14 mouse cellular contexts compared by ENCODE assay signal in genomic region chr3:24784108-24784507, GRCm38 (mm10).
"Had no signal": no experiment of that assay in that cellular context is flagged by ENCODE, and none has a peak within 500 bp of the region (broad histone marks: within the 10 kb centered on the region; RNA-seq: fewer than 3 reads in every experiment).

No protein-coding gene starts in this region.

- H3K9ac ChIP-seq: limb, embryonic 15.5 days; liver, embryonic 15.5 days; lung, embryonic 14.5 days; neural tube, embryonic 15.5 days had no signal

- H3K4me1 ChIP-seq: liver, embryonic 15.5 days; neural tube, embryonic 15.5 days had no signal

- DNase-seq: layer of hippocampus, adult 9-11 months; layer of hippocampus, postnatal 36 days; midbrain, embryonic 14.5 days; right cerebral cortex, adult 18-20 months; right cerebral cortex, postnatal 25 days; thymus, adult 18-20 months; thymus, postnatal 25 days had no signal

- H3K9me3 ChIP-seq: limb, embryonic 15.5 days; liver, embryonic 15.5 days; midbrain, embryonic 10.5 days; neural tube, embryonic 15.5 days had no signal

- H3K36me3 ChIP-seq: limb, embryonic 15.5 days; liver, embryonic 15.5 days; midbrain, embryonic 10.5 days; neural tube, embryonic 15.5 days had no signal

- H3K4me2 ChIP-seq: neural tube, embryonic 15.5 days had no signal

- H3K27ac ChIP-seq: hindbrain, postnatal 0 days; limb, embryonic 15.5 days; midbrain, embryonic 10.5 days; neural tube, embryonic 15.5 days had no signal

- ATAC-seq: hindbrain, postnatal 0 days had no signal

- H3K4me3 ChIP-seq: limb, embryonic 15.5 days; midbrain, embryonic 10.5 days; myocyte; neural tube, embryonic 15.5 days had no signal

- H3K27me3 ChIP-seq: limb, embryonic 15.5 days; liver, embryonic 15.5 days; neural tube, embryonic 15.5 days had no signal
